Mouse (Mus musculus) embryonic facial prominence, embryonic 11.5 days (tissue): ENCODE measurements around the gene 9330182O14Rik. TPM values are rescaled to one million over a fixed set of nuclear protein-coding genes. Genes with fewer than 3 reads are reported as not detected.
A peak's percentile ranks its signal among the peaks of the same experiment; 100 is the strongest.

Experiments used
- ATAC-seq: fragments of 200-750 bp; cut with Nextera tagmentation; replicated peaks from 2 replicates; pipeline ENCODE4 v1.8.0; 2017; ENCODE audit warnings: low read depth; ENCODE audit not compliant: insufficient number of reproducible peaks, low FRiP score, low TSS enrichment
- DNase-seq: peaks from one replicate; pipeline ENCODE4 v3.0.0-alpha.2; 2015; ENCODE audit warnings: low spot score
- H3K27ac ChIP-seq: fragments of 300-500 bp; sonication (generic); replicated peaks from 2 replicates; pipeline ENCODE4 v1.5.1; 2014; ENCODE audit warnings: mild to moderate bottlenecking, low read depth, low read length, control low read depth
- H3K27me3 ChIP-seq: fragments of 300-500 bp; sonication (generic); 2 replicates; pipeline ENCODE4 v1.6.1; 2014; ENCODE audit warnings: mild to moderate bottlenecking, low read length, moderate library complexity, mixed read lengths; ENCODE audit not compliant: control insufficient read depth, insufficient read depth
- H3K36me3 ChIP-seq: fragments of 300-500 bp; sonication (generic); replicated peaks from 2 replicates; pipeline ENCODE4 v1.6.1; 2014; ENCODE audit warnings: low read depth, mild to moderate bottlenecking, low read length, moderate library complexity, mixed read lengths; ENCODE audit not compliant: control insufficient read depth, insufficient read depth
- H3K4me1 ChIP-seq: fragments of 300-500 bp; sonication (generic); 2 replicates; pipeline ENCODE4 v1.6.1; 2014; ENCODE audit warnings: low read length, mixed read lengths; ENCODE audit not compliant: control insufficient read depth, insufficient read depth
- H3K4me2 ChIP-seq: fragments of 300-500 bp; sonication (generic); 2 replicates; pipeline ENCODE4 v1.6.1; 2014; ENCODE audit warnings: low read depth, mild to moderate bottlenecking, control low read depth, low read length, moderate library complexity
- H3K4me3 ChIP-seq: fragments of 300-500 bp; sonication (generic); 2 replicates; pipeline ENCODE4 v1.5.1; 2014; ENCODE audit warnings: low read depth, low read length, control low read depth
- H3K9ac ChIP-seq: fragments of 300-500 bp; sonication (generic); replicated peaks from 2 replicates; pipeline ENCODE4 v1.6.1; 2014; ENCODE audit warnings: mild to moderate bottlenecking, control low read depth, low read length
- H3K9me3 ChIP-seq: fragments of 300-500 bp; sonication (generic); replicated peaks from 2 replicates; pipeline ENCODE4 v1.6.1; 2016; ENCODE audit warnings: mild to moderate bottlenecking, low read length, inconsistent platforms, mixed read lengths; ENCODE audit not compliant: control insufficient read depth
- WGBS: fragments of 180-500 bp; shearing (Covaris S2); extraction: QIAGEN DNeasy Blood & Tissue Kit; methylation state at CpG from one replicate; pipeline ENCODE4 v1.1.7; 2014; 5-methylcytosine and 5-hydroxymethylcytosine counted together
- polyA plus RNA-seq: library from polyadenylated mRNA; unstranded; fragments of >200 nt; fragmentation: Nextera tagmentation; extraction: Ambion mirVana; gene quantifications from 2 replicates; pipeline ENCODE4 v1.2.1, GENCODE M21; 2014

The 9330182O14Rik gene
- not detected in 2 replicates for polyA plus RNA-seq

DNA sequence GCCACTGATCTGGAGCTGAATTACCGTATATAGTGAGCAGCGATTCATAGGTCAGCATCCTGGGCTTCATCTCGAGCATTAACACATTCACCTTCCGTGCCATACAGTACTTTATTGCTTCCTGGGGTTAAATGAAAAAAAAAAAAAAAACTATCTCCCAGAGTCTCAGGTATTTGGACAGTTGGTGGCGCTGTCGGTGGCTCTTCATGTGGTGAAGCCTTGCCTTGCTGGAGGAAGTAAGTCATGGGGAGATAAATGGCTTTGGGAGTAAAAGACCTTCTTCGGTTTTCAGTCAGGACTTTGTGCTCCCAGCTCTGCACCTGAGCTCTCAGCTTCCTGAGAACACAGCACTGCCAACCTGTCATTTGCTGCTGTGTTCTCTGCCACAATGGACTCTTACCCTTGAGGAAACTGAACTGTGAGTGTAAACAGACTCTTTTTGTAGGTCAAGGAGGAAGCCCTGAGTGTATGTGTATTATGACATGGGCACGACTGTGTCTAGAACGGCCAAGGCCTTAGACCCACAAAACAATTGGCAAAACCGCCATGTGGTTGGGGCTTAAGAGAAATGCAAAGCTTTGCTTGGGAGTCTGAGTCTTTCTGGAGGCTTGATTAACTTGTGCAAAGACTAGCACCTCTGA lies at the start of gene 9330182O14Rik:
Gene 9330182O14Rik (plus strand): TSS at position 214 of the 641 bp plus-strand sequence.
- no peak for DNase-seq
- no peaks in the 10 kb centered on the region for H3K4me1 ChIP-seq

DNA sequence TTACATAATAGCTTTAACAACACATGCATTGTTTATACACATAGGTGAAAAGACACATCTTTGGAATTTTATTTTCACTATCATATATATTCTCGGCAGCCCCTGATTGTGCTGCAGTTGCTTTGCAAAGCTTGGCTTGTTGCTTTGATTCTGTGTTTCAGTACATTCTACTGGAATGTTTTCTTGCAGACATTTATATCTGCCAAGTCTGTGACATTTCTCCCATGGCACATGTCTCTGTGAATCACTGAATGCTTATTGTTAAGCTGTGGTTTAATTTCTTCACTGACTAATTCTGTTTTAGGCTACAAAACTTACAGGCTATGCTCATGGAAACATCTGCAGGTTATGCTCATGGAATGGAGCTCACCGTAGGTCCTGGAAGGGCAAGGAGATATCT lies 30.9 kb upstream of the 9330182O14Rik start:
- Histone ChIP-seq H3K4me1 (no peaks in the 10 kb centered on the region), H3K27ac (no peak overlapping the region), H3K4me2 (no peak overlapping the region), H3K27me3 (no peaks in the 10 kb centered on the region), H3K9me3 (no peaks in the 10 kb centered on the region), H3K36me3 (no peaks in the 10 kb centered on the region), H3K4me3 (no peak overlapping the region), H3K9ac (no peak overlapping the region)
- DNase-seq (no peak), ATAC-seq (no peak)
- WGBS = 93% methylated on average over 2 of the region's 2 CpGs

More for the DNA sequence above, at the start of gene 9330182O14Rik:
- WGBS = 58% methylated on average over 10 of the region's 10 CpGs
- no peak within 1 kb of the TSS for H3K27ac ChIP-seq
- no peaks in the 10 kb centered on the region for H3K27me3 ChIP-seq
- no peaks in the 10 kb centered on the region for H3K36me3 ChIP-seq
- H3K9me3 ChIP-seq = no peaks in the 10 kb centered on the region
- no peak within 1 kb of the TSS for H3K9ac ChIP-seq
- ATAC-seq = no peak
- H3K4me2 ChIP-seq = no peak within 1 kb of the TSS
- H3K4me3 ChIP-seq = no peak within 1 kb of the TSS

DNA sequence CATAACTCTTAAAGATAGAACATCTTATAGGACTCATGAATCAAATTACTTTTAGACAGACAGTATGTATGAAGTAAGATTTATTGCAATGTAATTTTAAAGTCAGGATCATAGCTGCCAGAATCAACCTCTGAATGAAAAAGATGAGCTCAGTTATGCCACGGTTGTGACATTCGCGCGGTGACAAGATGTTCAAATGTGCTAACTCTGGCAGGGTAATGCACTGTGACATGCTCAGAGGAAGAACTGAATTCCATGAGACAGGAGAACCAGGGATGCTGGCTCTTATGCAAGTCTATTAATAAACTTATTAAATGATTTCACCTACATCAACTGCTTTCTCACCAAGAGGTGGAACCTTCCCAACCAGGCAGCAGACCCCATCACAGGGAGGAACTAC lies 28.5 kb upstream of the 9330182O14Rik start:
- no peak overlapping the region for H3K27ac ChIP-seq

DNA sequence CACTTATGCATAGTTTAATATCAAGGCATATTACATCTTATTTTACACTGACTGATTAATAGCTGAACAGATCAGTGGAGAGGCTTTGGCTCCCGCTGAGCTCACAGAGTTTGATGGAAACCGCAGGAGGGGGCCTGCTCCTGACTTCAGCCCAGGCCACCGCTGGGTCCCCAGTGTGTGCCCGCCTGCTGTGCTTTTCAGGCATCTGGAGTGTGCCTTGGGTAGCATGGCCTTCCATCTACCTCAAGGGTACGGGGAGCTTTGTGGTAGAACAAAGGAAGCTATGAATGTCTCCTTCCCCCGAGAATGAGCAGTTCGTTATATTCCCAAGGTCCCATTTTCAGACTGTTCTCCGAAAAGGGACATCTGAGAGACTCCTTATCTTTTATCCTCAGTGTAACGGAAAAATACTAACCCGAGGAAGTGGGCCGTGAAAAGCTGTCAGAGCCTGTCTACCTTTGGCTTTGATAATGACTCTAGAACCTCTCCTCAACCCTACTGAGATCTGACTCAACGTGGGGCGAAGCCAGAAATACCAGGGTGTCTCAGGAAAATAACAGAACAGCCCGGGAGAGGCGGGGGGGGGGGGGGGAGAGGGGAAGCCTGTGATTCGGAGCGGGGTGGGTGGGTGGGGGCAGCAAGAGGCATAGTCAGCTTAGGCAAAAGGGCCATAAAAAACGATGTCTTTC lies 20.1 kb upstream of the 9330182O14Rik start:
- no peak; the same call in 1 of the 2 replicates for ATAC-seq
- Histone ChIP-seq H3K36me3 (no peaks in the 10 kb centered on the region), H3K4me1 (no peaks in the 10 kb centered on the region), H3K9ac (no peak overlapping the region), H3K9me3 (no peaks in the 10 kb centered on the region), H3K27ac (no peak overlapping the region), H3K4me3 (no peak overlapping the region; the same call in 1 of the 2 replicates), H3K4me2 (peak overlapping the region; percentile 37), H3K27me3 (no peaks in the 10 kb centered on the region)
- no peak for DNase-seq
- 24% methylated on average over 16 of the region's 18 CpGs for whole genome bisulfite sequencing

More for the DNA sequence above, 28.5 kb upstream of the 9330182O14Rik start:
- Histone ChIP-seq H3K9ac (no peak overlapping the region), H3K9me3 (no peaks in the 10 kb centered on the region), H3K4me2 (no peak overlapping the region), H3K36me3 (no peaks in the 10 kb centered on the region), H3K4me3 (no peak overlapping the region), H3K27me3 (no peaks in the 10 kb centered on the region), H3K4me1 (no peaks in the 10 kb centered on the region)
- ATAC-seq = no peak
- no peak for DNase-seq
- WGBS = 91% methylated on average over 4 of the region's 4 CpGs

DNA sequence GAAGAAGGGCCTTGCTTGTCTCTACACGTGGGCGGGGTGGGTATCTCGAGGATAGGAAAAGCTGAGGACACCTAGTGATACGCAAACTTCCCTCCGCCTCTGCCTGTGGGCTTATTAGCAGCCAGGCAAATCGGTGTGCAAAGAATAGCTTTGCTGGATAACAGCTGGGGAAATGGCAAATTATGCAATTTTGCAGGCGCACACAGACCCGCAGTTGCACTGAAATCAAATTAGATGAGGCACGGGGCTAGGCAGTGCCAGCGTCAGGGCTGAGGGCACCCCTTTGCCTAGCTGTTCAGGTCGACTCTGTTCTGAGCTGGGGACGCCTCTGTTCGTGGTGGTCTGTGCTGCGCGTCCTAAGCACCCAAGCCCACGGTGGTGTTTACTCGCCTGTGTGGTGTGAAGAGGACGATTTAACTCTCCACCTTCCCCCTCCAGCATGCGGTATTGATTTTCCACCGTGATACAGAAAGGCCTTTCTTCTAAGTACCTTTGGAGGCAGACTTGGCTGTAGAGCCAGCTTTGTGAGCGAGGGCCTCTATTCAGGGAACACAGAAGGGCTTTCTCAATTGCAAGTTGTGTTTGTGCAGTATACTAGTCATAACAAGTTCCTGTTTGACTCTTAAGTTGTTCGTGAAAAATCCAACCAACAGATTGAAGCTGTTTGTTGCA lies 19.4 kb upstream of the 9330182O14Rik start:
- Histone ChIP-seq H3K4me1 (no peaks in the 10 kb centered on the region), H3K9ac (peak overlapping the region; percentile 25; the same call in 1 of the 2 replicates), H3K27me3 (no peaks in the 10 kb centered on the region), H3K4me2 (peak overlapping the region; percentile 37), H3K36me3 (no peaks in the 10 kb centered on the region), H3K4me3 (peak overlapping the region; percentile 14; the same call in 1 of the 2 replicates), H3K27ac (no peak overlapping the region), H3K9me3 (no peaks in the 10 kb centered on the region)
- DNase-seq (peak; percentile 51), ATAC-seq (peak; percentile 78)
- WGBS = 20% methylated on average over 22 of the region's 22 CpGs

DNA sequence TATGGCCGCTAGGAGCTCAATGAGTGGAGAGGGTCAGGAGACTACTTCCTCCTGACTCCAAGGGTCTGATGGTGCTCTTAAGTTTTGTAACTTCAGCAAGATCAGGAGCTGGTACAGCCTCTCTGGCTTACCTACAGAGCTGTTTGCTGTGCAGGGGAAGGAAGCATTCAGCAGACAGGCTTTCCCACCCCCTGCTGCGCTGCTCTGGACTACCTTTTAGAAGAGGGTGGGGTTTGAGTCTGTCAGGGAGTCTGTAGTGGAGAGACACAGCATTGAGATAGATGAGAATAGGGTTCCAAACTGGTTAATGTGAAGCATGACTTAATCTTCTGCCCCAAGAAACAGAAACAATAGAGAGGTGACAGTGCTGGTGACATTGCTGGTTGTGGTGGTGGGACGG lies 17.8 kb upstream of the 9330182O14Rik start:
- Histone ChIP-seq H3K9me3 (no peaks in the 10 kb centered on the region), H3K27me3 (no peaks in the 10 kb centered on the region), H3K27ac (no peak overlapping the region), H3K4me2 (no peak overlapping the region), H3K4me3 (no peak overlapping the region), H3K9ac (no peak overlapping the region), H3K36me3 (no peaks in the 10 kb centered on the region), H3K4me1 (no peaks in the 10 kb centered on the region)
- ATAC-seq = no peak
- 83% methylated on average over 3 of the region's 3 CpGs for WGBS
- DNase-seq = no peak

DNA sequence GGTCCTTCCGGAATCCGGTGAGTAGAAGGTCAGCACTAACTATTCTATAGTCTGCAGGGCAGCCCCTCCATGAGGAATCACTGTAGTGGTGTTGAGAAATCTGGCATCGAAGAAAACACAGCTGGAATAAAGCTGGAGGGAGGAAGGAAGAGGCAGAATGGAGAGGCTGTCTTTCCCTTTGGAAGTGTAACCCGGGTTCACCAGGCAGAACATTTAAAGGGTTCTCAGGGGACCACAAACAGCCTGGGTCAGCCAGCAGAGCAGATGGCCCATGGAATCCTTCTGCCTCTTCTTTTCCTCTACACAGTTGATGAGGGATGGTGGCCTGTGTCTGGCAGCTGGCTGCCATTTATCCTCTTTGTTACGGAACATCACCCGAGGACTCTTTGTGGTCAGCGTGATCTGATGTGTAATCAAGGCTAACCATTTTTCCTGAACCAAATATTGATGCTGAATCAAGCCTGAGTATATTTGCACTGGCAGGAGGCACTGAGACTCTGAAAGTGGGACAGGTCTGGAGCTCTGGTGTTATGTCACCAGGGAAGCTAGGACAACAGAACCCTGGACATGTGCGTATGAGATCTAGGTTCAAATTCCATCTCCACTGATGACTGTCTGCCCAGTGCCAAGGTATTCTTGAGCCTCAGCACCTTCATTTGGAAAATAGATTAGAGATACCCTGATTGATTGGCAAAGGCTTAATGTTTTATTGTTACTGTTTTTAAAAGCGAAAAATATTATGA lies 9.8 kb upstream of the 9330182O14Rik start:
- Histone ChIP-seq H3K4me2 (no peak overlapping the region), H3K4me3 (no peak overlapping the region), H3K4me1 (no peaks in the 10 kb centered on the region), H3K27ac (no peak overlapping the region), H3K9me3 (no peaks in the 10 kb centered on the region), H3K9ac (no peak overlapping the region), H3K27me3 (no peaks in the 10 kb centered on the region), H3K36me3 (no peaks in the 10 kb centered on the region)
- ATAC-seq (no peak), DNase-seq (no peak)
- 74% methylated on average over 9 of the region's 9 CpGs for WGBS
